Mouse (Mus musculus) spleen, postnatal 0 days (tissue): Measurements from ENCODE around the gene Reps2. TPM values are rescaled to one million over a fixed set of nuclear protein-coding genes. Genes with fewer than 3 reads are reported as not detected.

Experiments
- polyA plus RNA-seq: library from polyadenylated mRNA; unstranded; fragments of >200 nt; fragmentation: Nextera tagmentation; extraction: Ambion mirVana; gene quantifications from 2 replicates; pipeline ENCODE4 v1.2.1, GENCODE M21; 2015

Reps2 gene
- 0.81 and 0.89 TPM in 2 replicates for polyA plus RNA-seq

DNA sequence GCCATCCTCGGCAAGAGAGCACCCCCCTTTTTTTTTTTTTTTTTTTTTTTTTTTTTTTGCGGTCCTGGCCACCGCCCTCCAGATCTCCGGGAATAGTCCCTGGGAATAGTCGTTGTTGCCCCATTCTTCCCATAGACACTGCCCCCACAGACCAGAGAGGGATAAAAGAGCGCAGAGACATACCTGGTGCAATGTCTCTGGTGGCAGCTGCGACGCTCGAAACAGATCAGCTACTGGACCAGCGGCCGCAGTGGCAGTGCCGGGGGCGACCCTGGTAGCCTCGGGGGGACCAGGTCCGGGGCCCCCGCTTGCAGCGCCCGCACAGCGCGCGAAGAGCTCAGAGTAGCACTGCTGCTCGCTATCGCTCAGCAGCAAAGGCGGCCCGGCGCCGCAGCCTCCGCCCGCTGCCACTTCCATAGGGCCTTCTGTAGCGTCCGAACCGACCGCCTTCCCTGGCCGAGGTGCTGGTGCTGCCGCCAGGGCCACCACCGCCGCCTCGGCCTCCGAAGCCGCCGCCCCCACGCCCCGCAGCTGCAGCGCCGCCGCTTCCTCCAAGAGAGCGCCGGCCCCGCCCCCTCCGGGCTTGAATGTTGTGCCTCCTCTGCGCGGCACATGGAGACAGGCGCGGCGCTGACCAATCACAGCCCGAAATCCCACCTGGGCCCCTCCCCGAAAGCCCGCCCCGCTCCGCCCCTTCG lies at the start of gene Reps2:
Reps2 (minus strand) TSS at position 559 of the 698 bp plus-strand sequence.

Other genes starting within 250 kb of the Reps2 start
- gene Rbbp7, start 116.8 kb upstream of the Reps2 start, polyA plus RNA-seq: 214 and 218 TPM in 2 replicates
- 7.4 and 7.7 TPM in 2 replicates for gene Txlng, start 185.8 kb upstream of the Reps2 start, polyA plus RNA-seq
- gene Syap1, start 244.8 kb upstream of the Reps2 start, polyA plus RNA-seq: 18.6 and 20.7 TPM in 2 replicates